Mouse (Mus musculus) testis, postnatal 10 days (tissue): ENCODE data around the gene Runx2.

Experiments
- DNase-seq: peaks from one replicate; pipeline ENCODE4 v3.0.0; 2021; ENCODE audit warnings: low spot score

The Runx2 gene

DNA sequence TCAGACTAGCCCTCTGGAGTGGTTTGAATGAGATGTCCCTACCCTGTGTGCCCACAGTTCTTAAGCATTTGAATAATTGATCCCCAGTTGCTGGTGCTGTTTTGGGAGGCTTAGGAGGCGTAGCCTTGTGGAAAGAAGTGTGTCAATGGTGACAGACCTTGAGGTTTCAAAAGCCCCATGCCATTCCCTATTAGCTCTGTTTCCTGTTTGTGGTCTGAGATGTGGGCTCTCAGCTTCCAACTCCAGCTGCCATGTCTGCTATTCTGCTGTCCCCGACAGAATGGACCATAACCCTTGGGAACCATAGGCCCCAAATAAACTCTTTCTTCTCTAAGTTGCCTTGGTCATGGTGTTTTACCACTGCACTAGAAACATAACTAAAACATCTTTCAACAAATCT, 194.1 kb downstream of the Runx2 start:
- DNase-seq, result no peak

DNA sequence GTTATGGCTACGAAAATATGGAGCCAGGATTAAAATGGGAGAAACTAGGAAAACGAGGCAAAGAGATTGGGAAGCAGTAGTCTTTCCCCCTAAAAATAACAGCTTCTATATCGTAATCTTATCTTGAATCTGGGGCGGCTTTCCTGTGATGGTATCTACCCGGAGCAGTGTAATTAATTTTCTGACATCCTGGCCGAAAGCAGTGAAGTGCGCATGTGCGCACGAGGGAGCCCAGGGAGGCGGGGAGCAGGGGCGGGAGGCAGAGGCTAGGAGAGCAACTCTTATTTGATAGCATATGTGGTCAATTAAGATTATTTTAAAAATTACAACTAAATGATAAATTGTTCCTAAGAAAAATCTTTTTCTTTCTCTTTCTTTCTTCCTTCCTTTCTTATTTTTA, 195.9 kb downstream of the Runx2 start:
- DNase-seq, result peak; percentile 55

DNA sequence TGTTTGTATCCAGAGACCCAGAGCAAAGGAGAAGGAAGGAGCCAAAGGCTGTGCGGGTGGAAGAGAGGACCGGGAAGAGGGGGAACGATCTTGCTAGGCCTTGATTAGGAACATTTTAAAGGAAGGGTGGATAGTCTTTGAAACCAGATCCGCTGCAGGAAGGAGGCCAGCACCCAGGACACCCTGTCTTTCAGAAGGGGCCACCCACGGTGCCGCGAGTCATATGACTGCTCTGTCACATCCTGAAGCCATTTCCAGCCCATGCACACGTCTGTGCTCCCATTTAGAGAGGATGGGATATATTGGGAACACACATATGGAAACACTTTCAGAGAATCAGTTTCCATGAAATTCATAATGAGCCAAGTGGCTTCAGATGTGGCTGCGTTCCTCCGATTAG, 196.4 kb downstream of the Runx2 start:
- DNase-seq, result peak; percentile 63

DNA sequence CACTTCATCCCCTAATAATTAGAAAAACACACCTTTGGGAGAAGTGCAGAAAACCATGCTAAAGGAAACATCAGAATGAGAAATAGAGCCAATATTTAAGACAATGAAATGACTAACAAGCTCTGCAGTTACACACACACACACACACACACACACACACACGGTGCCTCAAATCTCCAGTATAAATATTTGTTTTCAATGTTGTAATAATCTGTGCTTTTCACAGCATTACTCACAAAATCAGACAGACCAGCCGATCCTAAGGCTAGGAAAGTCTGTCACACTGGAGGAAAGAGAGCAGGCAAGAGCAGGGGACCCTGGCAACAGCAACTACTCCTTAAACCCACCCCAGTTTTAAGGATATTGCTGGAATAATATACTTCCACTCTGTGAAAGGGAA, 196.9 kb downstream of the Runx2 start:
- DNase-seq, result no peak

DNA sequence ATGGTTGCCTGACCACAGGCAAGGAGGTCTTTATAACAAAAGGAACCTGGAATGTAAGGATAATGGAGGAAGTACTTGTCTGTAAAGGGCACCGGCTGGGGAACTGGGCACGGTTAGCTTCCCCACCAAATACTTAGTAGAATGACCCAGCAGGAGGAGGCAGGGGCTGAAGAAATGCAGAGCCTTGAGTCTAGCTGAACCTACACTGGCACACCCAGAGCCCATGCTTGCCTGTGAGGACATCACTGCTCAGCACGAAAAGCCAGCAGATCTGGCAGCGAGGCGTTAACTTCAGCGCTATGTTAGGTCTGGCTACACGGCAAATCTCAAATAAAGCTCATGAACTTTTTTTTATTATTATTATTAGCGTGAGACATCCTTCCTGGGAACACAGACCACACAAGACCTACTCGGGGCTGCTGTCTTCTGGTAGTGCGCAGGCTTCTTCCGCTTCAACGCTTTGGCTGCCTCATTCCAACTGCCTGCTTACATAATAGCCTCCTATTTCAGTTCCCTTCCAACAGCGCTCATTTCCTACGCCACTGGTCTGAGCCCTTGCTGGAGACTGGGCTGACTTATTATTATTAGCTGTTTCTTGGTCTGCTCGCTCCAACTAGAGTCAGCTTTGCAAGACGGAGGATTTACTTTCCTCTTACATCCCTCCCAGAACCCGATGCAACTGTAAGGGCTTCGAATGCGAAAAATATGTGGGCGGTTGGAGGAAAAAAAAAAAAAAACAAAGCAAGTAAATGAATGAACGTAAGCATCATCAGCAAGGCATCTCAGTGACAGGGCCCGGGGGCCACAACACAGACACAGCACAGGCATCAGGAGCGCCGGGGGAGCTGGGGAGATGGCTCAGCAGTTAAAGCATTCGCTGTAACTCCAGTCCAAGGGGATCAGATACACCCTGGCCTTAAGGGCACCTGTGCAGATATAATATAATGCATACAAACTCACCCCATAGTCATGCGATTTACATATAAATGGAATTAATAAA, 200.6 kb downstream of the Runx2 start:
- no peak for DNase-seq

DNA sequence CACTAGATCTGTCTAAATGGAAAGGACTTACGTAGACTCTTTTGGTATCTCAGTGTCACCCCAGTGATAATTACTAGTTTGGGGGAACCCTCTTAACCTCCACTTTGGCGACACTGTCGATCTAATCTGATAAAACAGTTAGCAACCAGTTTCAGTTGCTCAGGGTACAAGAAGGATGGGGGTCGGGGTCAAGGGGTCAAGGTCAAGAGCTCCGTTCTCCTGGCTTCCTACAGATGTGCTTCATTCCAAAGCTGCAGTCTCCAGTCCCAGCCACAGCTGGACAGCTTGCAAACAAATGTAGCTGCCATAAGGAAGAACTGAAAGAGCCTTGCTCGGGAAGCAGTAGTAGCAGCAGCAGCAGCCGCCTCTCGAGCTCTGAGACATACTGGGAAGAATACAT, 202.0 kb downstream of the Runx2 start:
- peak; percentile 48 for DNase-seq

DNA sequence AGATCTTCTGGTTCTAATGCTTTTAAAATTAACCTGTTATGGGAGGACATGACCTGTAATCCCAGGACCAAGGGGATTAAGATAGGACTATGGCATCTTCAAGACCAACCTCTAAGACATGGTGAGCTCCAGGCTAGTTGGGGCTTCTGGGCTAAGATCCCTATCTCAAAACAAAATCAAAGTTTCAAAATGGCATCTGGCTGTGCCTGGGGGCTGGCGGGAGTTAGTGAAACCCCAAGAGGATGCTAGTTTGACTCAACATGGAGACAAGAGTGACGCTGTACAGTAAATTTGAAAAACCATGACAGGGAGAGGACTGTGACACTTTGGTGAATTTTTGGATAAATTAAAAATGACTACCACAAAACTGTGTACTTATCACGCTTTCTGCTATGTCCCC, 202.6 kb downstream of the Runx2 start:
- DNase-seq, result no peak

DNA sequence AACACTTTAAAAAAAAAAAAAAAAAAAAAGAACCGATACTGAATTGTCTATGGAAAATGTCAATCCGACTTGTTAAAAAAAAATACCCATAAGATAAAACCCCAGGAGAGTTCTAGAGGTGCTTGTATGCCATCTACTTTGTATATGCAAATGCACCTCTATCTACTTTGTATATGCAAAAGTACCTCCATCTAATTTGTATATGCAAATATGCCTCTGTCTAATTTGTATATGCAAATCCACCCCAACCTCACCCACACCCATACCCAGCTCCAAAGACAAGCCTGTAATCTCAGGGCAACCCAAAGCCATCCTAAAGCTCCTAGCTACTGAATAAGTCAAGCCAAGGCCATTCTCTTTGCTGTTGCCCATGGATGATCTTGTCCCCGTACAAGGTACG, 203.1 kb downstream of the Runx2 start:
- no peak for DNase-seq

DNA sequence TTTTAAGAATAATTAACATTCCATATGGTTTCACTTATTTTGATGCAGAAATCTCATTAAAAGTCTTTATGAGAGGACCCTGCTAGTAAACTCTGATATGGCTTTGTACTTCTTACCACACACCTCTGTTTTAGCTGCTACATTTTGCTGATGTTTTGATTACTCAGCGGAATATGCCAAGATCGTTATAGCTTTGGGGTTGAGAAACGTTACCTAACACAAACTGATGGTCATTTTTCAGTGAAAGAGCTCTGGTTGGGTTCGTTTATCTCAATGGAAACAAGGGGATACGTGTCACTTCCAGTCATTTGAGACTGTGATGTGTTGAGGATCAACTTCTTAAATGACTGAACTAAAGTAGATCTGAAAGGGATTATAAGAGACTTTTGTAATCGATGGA, 203.8 kb downstream of the Runx2 start:
- DNase-seq, result no peak

DNA sequence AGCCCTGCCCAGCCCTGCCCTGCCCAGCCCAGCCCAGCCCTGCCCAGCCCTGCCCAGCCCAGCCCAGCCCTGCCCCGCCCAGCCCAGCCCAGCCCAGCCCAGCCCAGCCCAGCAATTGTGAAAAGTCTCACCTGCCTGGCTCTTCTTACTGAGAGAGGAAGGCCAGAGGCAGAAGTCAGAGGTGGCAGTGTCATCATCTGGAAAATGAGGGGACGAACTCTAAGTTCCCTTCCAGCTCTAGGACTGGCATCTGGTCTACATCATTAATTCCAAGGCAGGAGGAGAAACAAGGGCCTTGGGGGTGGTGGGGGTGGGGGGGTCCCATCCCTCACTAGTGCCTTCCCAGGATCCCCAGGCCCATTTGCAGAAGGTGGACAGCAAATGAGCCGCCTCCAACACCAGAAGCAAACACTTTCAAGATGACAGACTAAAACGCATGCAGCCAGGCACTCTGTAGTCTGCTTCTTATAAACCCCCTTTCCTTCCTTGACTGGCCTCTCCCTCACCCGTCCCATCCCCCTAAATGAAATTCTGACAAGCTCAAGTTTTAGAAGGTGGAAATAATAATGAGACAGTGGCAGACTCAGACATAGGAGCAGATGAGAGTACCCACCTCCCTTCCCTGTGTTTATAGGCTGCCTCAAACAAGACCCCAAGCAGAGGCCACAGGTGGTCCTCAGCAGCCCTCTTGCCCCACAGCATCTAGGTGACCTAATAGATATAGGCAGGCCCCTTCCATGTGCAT, 204.5 kb downstream of the Runx2 start:
- no peak for DNase-seq

DNA sequence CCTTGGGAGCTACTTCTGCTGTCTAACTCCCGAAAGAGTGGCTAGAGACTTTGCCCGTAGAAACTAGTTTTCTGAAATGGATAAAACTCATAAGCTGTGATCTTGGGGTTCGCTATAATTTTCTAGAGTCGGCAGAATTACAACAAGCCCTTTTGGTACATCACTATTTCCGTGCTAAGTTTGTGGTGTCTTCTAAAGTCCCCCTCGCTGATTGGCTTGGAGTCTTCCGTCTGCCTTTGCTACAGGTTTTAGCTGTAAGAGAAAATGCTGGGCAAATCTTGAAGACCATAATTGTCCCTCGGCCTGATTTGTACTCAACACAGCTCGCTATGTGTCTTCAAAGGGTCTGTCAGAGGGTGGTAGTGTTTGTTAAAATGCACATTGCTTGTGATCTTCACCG, 205.2 kb downstream of the Runx2 start:
- DNase-seq, result no peak

DNA sequence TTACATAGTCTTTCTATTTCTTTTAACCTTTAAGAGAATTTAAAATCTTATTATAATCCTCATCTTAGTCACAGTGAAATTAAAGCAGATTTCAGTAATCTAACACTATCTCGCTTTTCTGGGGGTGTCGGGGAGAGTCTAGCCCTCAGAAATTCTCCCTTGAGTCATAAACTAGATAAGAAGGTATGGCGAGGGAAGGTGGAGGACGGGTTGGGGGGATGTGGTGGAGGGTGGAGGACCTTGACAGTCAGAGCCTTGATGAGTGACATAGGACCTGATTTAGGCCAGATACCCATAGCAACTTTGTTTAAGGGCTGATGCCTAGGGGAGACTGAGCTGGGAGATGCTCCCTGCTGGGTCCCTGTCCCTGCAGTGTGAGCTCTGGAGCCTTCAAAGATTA, 205.7 kb downstream of the Runx2 start:
- no peak for DNase-seq

DNA sequence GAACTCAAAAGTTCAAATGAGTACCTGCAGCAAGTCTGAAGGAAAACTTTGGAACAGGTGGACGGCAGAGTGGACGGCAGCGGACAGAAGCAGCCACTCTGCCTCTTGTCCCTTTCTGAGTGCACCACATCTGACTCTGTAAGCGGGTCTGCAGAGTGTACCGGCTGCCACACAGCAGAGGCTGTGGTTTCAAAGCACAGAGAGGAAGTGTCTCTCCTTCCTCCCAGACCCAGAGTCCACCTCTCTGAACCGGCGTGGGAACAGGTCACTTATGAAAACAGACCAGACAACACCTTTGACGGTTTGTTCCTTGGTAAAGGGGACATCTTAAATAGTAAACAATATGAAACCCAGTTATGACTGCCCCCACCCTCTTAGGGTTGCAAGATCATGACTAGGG, 207.2 kb downstream of the Runx2 start:
- no peak for DNase-seq

DNA sequence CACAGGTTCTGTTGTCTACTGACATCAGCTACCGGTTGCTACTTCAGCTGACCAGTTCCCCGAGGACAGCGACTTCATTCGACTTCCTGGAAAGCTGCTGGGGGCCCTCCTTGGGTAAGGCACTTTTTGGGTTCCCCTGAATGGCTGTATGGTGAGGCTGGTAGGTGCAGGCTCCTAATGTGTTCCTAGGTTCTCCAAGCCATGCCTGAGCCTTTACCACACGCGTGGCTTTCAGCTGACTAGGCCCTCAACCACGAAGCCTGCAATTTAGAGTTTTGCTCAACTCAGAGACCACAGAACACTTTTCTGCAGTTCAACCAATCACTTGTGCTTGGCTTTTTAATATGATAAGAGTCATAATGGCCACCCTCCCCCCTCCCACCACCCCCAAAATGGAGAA, 208.4 kb downstream of the Runx2 start:
- no peak for DNase-seq

DNA sequence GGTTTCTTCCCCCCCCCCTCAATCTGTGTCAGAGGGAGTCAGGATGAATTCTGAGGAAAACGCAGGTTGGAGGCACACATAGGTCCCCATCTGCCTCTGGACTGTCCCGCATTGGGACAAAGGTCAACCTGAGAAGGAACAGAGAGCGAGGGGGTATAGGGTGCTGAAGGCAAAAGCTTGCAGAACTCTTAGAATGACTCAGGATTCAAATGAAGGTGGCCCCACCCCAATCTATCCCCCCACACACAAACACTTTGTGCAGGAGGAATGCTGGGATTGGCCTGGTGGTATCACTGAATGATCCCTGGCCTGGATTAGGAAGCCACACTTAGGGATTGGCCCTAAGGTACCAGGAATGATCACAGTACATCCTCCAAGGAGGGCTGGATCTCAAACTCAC, 208.8 kb downstream of the Runx2 start:
- no peak for DNase-seq

DNA sequence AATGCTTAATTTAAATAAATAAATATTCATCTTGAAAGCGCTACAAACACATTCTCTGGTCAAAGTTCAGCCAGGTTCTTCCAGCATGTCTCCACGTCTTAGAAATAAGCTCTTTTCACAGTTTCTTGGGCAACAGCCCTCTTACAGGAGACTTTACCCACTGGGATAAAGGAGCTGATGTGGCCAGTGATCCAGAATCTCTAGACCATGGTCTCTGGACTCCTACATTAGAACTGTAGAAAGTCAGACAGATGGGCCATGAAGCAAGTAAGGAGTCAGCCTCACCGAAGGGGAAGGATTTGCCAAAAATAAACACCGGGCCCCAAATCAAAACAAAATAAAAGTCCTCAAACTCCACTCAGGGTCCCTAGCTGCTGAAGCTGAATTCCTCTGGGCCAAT, 211.4 kb downstream of the Runx2 start:
- DNase-seq, result no peak

DNA sequence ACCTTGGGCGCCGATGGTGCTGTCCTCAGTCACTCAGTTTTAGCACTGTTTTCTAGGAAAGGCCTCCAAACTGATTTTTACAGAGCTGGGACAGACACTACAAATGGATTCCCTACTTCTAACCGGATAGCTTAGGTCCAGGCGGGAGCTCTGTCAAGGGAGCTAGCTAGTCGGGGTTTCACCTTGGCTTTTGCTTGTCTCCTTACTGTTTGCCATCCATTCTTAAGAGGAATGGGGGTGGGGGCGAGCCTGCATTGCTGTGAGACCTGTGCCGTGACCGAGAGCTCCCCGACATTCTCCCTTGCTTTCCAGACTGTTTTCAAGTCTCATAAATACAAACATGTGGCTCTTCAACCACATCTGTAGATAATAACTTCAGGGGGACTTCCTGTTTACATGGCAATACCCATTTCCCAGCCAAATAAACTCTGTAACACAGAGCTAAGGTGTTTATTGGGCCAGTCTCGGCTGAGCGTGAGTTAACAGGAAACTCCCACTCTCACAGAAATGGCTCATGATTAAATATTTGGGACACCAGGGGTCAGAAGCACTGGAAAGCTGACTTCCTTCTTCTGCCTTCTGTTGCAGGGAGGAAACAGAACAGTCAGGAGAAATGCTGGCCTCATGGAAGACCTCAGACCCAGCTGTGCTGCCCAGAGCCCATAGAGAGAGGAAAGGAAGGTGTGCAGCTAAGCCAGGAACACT, 213.1 kb downstream of the Runx2 start:
- no peak for DNase-seq

DNA sequence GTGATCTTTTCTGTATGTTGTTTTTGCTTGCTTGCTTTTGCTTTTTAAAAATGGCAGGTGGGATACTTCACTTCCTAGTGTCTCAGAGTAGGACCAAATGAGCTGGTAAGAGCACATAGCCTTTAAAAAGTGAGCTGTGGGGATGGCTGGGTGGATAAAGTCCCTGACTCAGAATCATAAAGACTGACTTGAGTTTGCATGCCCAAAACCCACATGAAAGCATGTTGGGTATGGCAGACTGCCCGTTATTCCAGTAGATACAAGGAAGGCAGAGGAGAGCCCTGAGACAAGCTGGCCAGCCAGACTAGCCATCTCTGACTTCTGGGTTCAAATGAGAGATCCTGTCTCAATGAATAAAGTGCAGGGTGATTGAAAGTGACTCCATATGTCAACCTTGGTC, 214.7 kb downstream of the Runx2 start:
- no peak for DNase-seq

DNA sequence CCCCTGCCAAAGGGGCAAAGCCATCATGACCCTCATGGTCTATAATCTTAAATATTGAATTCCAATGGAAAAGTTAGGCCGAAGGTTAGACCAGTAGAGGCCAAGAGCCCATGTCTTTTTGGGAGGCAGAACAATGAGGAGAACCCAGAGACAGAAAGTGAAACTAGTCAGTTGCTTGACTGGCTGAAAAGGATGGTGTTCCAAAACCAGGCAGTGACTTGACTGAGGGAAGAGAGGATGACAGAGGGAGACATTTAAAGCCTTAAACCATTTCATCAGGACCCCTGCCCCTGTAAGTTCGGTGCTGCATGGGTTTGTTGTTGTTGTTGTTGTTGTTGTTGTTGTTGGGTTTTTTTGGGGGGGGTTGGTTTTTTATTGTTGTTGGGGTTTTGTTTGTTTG, 215.5 kb downstream of the Runx2 start:
- no peak for DNase-seq

DNA sequence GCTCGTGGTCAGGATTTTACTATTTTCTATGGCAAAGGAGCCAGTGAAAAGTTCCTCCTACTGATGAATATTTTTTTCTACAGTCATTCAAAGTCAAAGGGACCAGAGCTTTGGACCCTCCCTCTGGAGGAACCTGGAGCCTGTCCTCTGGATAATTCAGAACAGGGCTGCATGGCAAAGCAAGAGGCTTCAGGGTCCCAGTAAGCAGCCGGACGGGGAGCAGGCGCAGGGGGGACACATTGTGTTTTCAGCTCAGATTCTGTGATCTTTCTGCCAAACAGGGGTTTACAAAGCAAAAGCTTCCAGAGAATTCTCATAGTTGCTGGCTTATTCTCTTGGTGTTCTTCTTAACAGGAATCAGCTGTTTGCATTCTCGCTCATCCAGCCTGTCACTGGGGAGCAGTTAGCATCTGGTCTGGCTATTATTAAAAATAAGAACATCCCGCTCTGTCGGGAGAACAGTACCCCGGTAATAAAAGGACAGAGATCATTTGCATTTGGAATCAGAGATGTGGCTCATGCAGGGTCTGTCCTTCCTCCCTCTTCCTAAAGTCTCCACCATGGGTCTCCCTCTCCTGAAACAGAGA, 216.6 kb downstream of the Runx2 start:
- no peak for DNase-seq

DNA sequence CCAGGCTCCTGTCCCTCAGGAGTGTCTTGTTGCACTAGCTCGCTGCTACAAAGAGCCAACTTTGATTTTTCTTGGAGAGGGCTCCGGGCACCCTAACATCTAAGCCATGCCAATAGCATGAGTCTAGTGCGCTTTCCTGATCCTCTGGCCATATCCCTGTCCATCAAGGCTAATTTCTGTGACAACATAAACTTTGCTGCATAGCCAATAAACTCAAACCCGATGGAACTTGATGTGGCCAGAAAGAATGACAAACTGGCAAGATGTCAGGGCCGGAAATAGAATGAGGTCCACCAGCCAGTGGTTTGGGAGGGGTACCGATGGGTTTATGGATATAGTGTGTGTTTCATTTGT, 221.9 kb downstream of the Runx2 start:
- DNase-seq, result no peak

DNA sequence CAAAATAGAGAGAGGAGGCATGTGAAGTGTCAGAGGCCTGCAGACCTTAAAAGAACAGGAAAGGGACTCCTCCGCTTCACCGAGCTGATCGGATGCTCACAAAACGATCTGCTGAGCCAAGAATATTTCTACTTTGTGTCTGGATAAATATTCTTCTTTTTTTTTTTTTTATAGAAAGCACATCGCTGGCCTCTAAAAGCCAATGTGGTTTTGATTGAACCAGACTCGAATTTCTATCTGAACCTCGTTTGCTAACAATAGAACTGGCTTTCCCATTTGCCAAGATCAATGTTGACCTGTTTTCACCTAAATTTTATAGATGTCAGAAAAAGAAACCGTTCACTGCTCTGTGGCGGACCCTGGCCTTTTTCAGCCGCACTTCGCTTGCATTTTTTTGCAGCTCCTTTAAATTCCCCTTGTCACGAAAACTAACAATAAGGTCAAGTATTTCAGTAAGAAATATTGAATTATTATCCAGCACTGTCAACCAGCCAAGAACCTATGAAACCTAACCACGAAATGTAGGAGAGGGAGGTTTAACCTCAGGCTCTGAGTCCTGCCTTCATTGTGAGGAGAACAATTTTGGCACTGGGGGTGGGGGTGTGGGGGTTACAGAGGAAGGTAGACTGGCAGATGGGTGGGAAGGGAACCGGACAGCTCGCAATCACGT, 222.4 kb downstream of the Runx2 start:
- DNase-seq, result no peak
